Mouse (Mus musculus): ENCODE measurements around the gene Dnajc16. TPM values are rescaled to one million over a fixed set of nuclear protein-coding genes. Genes with fewer than 3 reads are reported as not detected.

Gene Dnajc16
- polyA plus RNA-seq, 1 experiment from 2014 or later, result 4.2 TPM

DNA sequence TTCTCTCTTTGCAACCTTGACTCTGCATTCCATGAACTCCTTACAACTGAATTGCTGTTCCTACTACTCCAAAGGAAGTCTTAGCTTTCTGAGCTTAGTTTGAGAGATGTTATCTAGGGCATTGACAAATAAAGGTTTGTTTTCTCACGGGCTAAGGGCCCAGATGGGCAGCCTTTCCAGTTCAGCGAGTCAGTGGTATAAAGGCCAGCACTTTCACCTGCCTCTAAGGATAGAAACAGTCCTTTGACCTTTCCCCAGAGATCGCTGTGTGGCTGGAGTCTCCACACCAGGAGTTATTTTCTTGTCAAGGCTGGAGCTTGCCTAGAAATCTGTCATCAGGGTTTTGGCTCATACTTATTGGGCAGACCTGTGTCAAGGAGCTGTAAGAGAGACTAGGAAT, 65.0 kb downstream of the Dnajc16 start:
- 51% methylated on average over 3 of the region's 3 CpGs for WGBS
- Histone ChIP-seq H3K36me3 (ENCODE audit: insufficient read depth) (no peaks in the 10 kb centered on the region), H3K4me3 (ENCODE audit: low read depth, low read length) (no peak overlapping the region), H3K27ac (ENCODE audit: low read depth) (no peak overlapping the region), H3K9ac (no peak overlapping the region), H3K27me3 (ENCODE audit: insufficient read depth, low read length) (no peaks in the 10 kb centered on the region), H3K4me2 (no peak overlapping the region), H3K4me1 (ENCODE audit: insufficient read depth) (peaks cover 18% of the 10 kb centered on the region; the same call in 1 of the 2 replicates), H3K9me3 (ENCODE audit: low read depth, low read length) (no peaks in the 10 kb centered on the region)
- TF ChIP-seq CTCF (IDR thresholded peaks at IDR 0.05; ENCODE audit: low read depth), result no peak
- ATAC-seq (ENCODE audit: insufficient read depth) (no peak), DNase-seq (no peak)

DNA sequence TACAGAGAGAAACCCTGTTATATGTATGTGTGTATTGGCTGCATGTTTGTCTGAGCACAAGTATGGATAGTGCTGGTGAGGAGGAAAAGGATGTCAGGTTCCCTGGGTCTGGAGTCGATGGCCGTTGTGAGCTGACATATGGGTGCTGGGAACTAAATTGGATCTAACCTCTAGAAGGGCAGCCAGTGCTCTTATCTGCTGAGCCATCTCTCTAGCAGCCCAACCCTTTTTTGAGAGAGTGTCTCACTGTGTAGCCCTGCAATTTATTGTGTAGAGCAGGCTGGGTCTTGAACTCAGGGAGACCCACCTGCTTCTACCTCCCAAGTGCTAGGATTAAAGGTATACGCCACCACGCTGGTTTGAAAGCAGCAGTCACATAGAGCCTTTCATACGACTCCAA, 65.5 kb downstream of the Dnajc16 start:
- no peak for TF ChIP-seq CTCF (IDR thresholded peaks at IDR 0.05; ENCODE audit: low read depth)
- 62% methylated on average over 5 of the region's 5 CpGs for WGBS
- Histone ChIP-seq H3K36me3 (ENCODE audit: insufficient read depth) (no peaks in the 10 kb centered on the region), H3K27me3 (ENCODE audit: insufficient read depth, low read length) (no peaks in the 10 kb centered on the region), H3K27ac (ENCODE audit: low read depth) (no peak overlapping the region), H3K4me3 (ENCODE audit: low read depth, low read length) (no peak overlapping the region), H3K4me1 (ENCODE audit: insufficient read depth) (peaks cover 18% of the 10 kb centered on the region; the same call in 1 of the 2 replicates), H3K4me2 (no peak overlapping the region), H3K9ac (no peak overlapping the region), H3K9me3 (ENCODE audit: low read depth, low read length) (no peaks in the 10 kb centered on the region)
- DNase-seq (no peak), ATAC-seq (ENCODE audit: insufficient read depth) (no peak)

DNA sequence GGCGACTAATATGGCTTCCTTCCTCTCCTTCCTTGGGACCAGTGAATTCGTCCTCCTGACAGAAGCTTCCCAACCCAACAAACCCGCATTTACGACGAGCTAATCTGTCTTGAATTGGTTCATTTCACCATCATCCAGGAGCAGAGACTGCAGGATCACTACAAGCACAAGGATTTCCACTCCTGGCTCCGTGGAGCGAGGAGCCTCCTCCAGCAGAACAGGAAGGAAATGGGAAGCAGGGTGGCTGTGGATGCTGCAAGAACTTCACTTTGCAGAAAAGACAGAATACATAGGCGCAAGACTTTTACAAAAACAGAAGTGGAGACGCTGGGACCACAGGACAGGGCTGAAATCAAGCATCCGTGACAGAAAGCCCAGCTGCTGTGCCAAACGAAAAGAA, 66.1 kb downstream of the Dnajc16 start:
- DNase-seq, result no peak
- no peaks in the 10 kb centered on the region for H3K27me3 ChIP-seq (ENCODE audit: insufficient read depth, low read length)
- H3K9ac ChIP-seq, result no peak overlapping the region
- no peak for ATAC-seq (ENCODE audit: insufficient read depth)
- WGBS, result 64% methylated on average over 11 of the region's 11 CpGs
- no peak overlapping the region for H3K4me3 ChIP-seq (ENCODE audit: low read depth, low read length)
- no peak for TF ChIP-seq CTCF (IDR thresholded peaks at IDR 0.05; ENCODE audit: low read depth)
- no peak overlapping the region for H3K4me2 ChIP-seq
- H3K4me1 ChIP-seq (ENCODE audit: insufficient read depth), result peaks cover 18% of the 10 kb centered on the region; the same call in 1 of the 2 replicates
- H3K27ac ChIP-seq (ENCODE audit: low read depth), result no peak overlapping the region
- no peaks in the 10 kb centered on the region for H3K36me3 ChIP-seq (ENCODE audit: insufficient read depth)
- H3K9me3 ChIP-seq (ENCODE audit: low read depth, low read length), result no peaks in the 10 kb centered on the region

DNA sequence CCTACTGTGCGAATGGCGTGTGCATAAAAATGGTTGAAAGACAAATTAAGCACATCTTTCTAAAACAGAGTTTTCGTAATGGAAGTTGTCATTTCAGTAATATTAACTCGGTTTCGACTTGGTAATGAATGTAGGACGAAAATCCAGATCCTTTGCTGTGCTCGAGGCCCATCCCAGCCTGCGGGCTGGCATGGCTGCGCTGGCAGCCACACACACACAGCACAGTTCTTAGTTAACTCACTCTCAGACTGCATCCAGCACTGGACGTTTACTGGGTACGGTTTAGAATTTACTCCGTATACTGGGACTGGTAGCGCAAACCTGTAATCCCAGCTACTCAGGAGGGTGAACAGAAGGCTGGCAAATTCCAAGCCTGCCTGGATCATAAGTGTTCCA, 67.1 kb downstream of the Dnajc16 start:
- Histone ChIP-seq H3K27me3 (ENCODE audit: insufficient read depth, low read length) (no peaks in the 10 kb centered on the region), H3K4me2 (peak overlapping the region; percentile 85), H3K4me1 (ENCODE audit: insufficient read depth) (peaks cover 18% of the 10 kb centered on the region; the same call in 1 of the 2 replicates), H3K9me3 (ENCODE audit: low read depth, low read length) (no peaks in the 10 kb centered on the region), H3K36me3 (ENCODE audit: insufficient read depth) (no peaks in the 10 kb centered on the region), H3K4me3 (ENCODE audit: low read depth, low read length) (peak overlapping the region; percentile 99), H3K27ac (ENCODE audit: low read depth) (peak overlapping the region; percentile 50), H3K9ac (peak overlapping the region; percentile 96)
- 8% methylated on average over 13 of the region's 13 CpGs for WGBS
- no peak for TF ChIP-seq CTCF (IDR thresholded peaks at IDR 0.05; ENCODE audit: low read depth)
- DNase-seq, result peak; percentile 26
- ATAC-seq (ENCODE audit: insufficient read depth), result peak; percentile 57; the same call in 1 of the 2 replicates

DNA sequence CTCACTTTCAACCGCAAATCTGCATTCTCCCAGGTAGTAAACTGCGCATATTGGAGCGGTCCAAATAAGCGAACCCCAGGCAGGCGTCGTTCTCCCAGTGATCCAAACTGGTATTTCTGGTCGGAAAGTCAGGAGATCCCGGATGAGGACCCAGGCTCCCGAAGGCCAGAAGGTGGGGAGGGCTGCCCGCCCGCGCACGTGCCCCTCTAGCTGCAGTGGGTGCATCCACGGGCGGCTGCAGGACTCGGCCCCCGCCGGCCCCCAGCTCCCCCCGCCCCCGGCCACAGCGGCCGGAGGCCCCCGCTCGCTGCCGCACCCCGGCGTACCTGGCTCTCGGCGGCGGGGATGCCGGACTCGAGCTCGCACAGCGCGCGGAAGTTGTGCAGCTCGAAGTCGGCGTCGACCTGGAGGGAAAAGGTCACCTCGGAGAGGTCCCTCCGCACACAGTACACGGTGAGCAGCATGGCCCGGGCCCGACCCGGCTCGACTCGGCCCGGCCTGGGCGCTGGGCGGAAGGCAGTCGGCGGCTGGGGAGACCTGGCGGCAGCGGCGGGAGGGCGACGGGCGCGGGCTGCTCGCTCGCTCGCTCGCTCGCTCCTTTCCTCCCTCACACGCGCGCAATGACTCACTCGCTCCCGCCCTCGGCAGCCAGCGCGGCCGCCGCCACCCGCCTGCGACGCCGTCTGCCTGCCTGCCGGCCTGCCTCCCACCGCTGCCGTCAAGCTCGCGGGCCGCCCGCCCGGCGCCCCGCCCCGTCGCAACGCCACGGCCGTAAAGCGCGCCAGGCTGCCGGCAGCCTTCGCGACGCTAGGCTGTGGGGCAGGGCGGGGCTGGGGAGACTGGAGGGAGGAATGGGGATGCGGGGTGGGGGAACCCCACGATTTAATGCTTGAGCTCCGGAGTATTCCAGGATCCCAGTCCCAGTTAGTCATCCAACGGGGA, 67.7 kb downstream of the Dnajc16 start, which contains the start of gene Ddi2:
Gene Ddi2, minus strand, starts transcription at position 689 of the 942 bp plus-strand sequence.
- ATAC-seq (ENCODE audit: insufficient read depth) (peak; percentile 83), DNase-seq (peak; percentile 95)
- H3K36me3 ChIP-seq (ENCODE audit: insufficient read depth), result no peaks in the 10 kb centered on the region
- WGBS, result under 1% methylated on average over 99 of the region's 105 CpGs
- peak within 1 kb of the TSS; percentile 99 for H3K4me3 ChIP-seq (ENCODE audit: low read depth, low read length)
- H3K4me1 ChIP-seq (ENCODE audit: insufficient read depth), result peaks cover 18% of the 10 kb centered on the region; the same call in 1 of the 2 replicates
- H3K27me3 ChIP-seq (ENCODE audit: insufficient read depth, low read length), result no peaks in the 10 kb centered on the region
- H3K9ac ChIP-seq, result peak within 1 kb of the TSS; percentile 96
- peak within 1 kb of the TSS; percentile 85 for H3K4me2 ChIP-seq
- H3K9me3 ChIP-seq (ENCODE audit: low read depth, low read length), result no peaks in the 10 kb centered on the region
- no peak for TF ChIP-seq CTCF (IDR thresholded peaks at IDR 0.05; ENCODE audit: low read depth)
- H3K27ac ChIP-seq (ENCODE audit: low read depth), result peak within 1 kb of the TSS; percentile 95

DNA sequence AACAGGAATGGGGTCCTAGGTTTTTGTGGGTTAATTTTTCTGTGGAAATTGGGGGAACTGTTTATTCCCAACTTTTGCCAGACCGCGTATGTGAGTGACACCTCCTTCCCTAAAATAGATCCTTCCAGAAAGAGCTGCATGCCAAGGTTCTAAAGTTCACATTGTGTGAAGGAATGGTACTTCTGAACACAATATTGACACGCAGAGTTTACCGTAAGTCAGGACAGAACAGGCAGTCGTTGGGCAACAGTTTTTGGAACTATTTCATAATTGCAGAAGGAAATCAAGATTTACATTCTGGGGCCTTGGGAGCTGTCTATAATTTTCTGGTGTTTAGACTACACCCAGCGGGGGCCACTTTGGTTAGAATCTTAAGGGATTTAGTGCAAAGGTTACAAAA, 68.8 kb downstream of the Dnajc16 start:
- peaks cover 18% of the 10 kb centered on the region; the same call in 1 of the 2 replicates for H3K4me1 ChIP-seq (ENCODE audit: insufficient read depth)
- peak overlapping the region; percentile 30; the same call in 1 of the 2 replicates for H3K27ac ChIP-seq (ENCODE audit: low read depth)
- H3K36me3 ChIP-seq (ENCODE audit: insufficient read depth), result peaks cover under 1% of the 10 kb centered on the region; the same call in 1 of the 2 replicates
- no peaks in the 10 kb centered on the region for H3K27me3 ChIP-seq (ENCODE audit: insufficient read depth, low read length)
- peak overlapping the region; percentile 96 for H3K9ac ChIP-seq
- peak overlapping the region; percentile 99 for H3K4me3 ChIP-seq (ENCODE audit: low read depth, low read length)
- ATAC-seq (ENCODE audit: insufficient read depth), result no peak
- peak; percentile 34 for DNase-seq
- H3K4me2 ChIP-seq, result peak overlapping the region; percentile 85
- 26% methylated on average over 6 of the region's 6 CpGs for WGBS
- H3K9me3 ChIP-seq (ENCODE audit: low read depth, low read length), result no peaks in the 10 kb centered on the region
- TF ChIP-seq CTCF (IDR thresholded peaks at IDR 0.05; ENCODE audit: low read depth), result no peak
